Mouse (Mus musculus): Measurements from ENCODE around the gene Gm20388. TPM values are rescaled to one million over a fixed set of nuclear protein-coding genes. Genes with fewer than 3 reads are reported as not detected.
"Not testable (repeated sequence)": the region's sequence is repeated elsewhere in the genome, so short reads cannot be mapped to it uniquely, and the experiment has no call there.

Gene Gm20388
- total and polyA plus RNA-seq, 2 experiments from 2014 or later, result 17.3 TPM; not detected in 1

GRCm38 (mm10) chr8:123255170-123255569 lies 3344.5 kb downstream of the Gm20388 start:
- Histone ChIP-seq H3K9me3 (replicated peaks; ENCODE audit: control insufficient read depth, low read length) (no peaks in the 10 kb centered on the region), H3K36me3 (replicated peaks; ENCODE audit: control insufficient read depth, insufficient read depth, low read length) (peaks cover 54% of the 10 kb centered on the region), H3K27ac (ENCODE audit: low read depth) (no peak overlapping the region), H3K9ac (replicated peaks; ENCODE audit: low read depth, low read length) (peak overlapping the region; percentile 79), H3K4me2 (ENCODE audit: low read depth, low read length) (peak overlapping the region; percentile 98), H3K4me3 (ENCODE audit: low read depth, low read length) (peak overlapping the region; percentile 86), H3K27me3 (ENCODE audit: control insufficient read depth, insufficient read depth, low read length) (no peaks in the 10 kb centered on the region), H3K4me1 (ENCODE audit: control insufficient read depth, insufficient read depth) (peaks cover 17% of the 10 kb centered on the region)
- TF ChIP-seq EP300 (IDR thresholded peaks at IDR 0.05; ENCODE audit: low read depth), result no peak
- TF ChIP-seq CTCF (IDR thresholded peaks at IDR 0.05; ENCODE audit: low read depth), result no peak; the same call in 1 of the 2 replicates
- ATAC-seq (ENCODE audit: insufficient read depth, low read depth) (no peak), DNase-seq (ENCODE audit: low spot score) (no peak)
- WGBS, result 66% methylated on average over 6 of the region's 6 CpGs

GRCm38 (mm10) chr8:123257114-123257513 lies 3346.5 kb downstream of the Gm20388 start:
- H3K9ac ChIP-seq (replicated peaks; ENCODE audit: low read depth, low read length), result no peak overlapping the region
- H3K4me3 ChIP-seq (ENCODE audit: low read depth, low read length), result no peak overlapping the region
- peaks cover 51% of the 10 kb centered on the region for H3K36me3 ChIP-seq (replicated peaks; ENCODE audit: control insufficient read depth, insufficient read depth, low read length)
- TF ChIP-seq EP300 (IDR thresholded peaks at IDR 0.05; ENCODE audit: low read depth) (no peak), CTCF (IDR thresholded peaks at IDR 0.05; ENCODE audit: low read depth) (no peak)
- no peak overlapping the region for H3K27ac ChIP-seq (ENCODE audit: low read depth)
- no peak for ATAC-seq (ENCODE audit: insufficient read depth, low read depth)
- H3K9me3 ChIP-seq (replicated peaks; ENCODE audit: control insufficient read depth, low read length), result no peaks in the 10 kb centered on the region
- no peak for DNase-seq (ENCODE audit: low spot score)
- H3K27me3 ChIP-seq (ENCODE audit: control insufficient read depth, insufficient read depth, low read length), result no peaks in the 10 kb centered on the region
- 82% methylated on average over 3 of the region's 3 CpGs for WGBS
- H3K4me1 ChIP-seq (ENCODE audit: control insufficient read depth, insufficient read depth), result peaks cover 17% of the 10 kb centered on the region
- H3K4me2 ChIP-seq (ENCODE audit: low read depth, low read length), result no peak overlapping the region

GRCm38 (mm10) chr8:123257593-123257992 lies 3347.0 kb downstream of the Gm20388 start:
- H3K27ac ChIP-seq (ENCODE audit: low read depth); H3K9me3 ChIP-seq (replicated peaks; ENCODE audit: control insufficient read depth, low read length); H3K4me3 ChIP-seq (ENCODE audit: low read depth, low read length); H3K27me3 ChIP-seq (ENCODE audit: control insufficient read depth, insufficient read depth, low read length); DNase-seq (ENCODE audit: low spot score); H3K9ac ChIP-seq (replicated peaks; ENCODE audit: low read depth, low read length); ATAC-seq (ENCODE audit: insufficient read depth, low read depth); H3K4me2 ChIP-seq (ENCODE audit: low read depth, low read length): not testable (repeated sequence)
- 88% methylated on average over 8 of the region's 8 CpGs for WGBS
- Histone ChIP-seq H3K36me3 (replicated peaks; ENCODE audit: control insufficient read depth, insufficient read depth, low read length) (peaks cover 49% of the 10 kb centered on the region), H3K4me1 (ENCODE audit: control insufficient read depth, insufficient read depth) (peaks cover 17% of the 10 kb centered on the region)

GRCm38 (mm10) chr8:123267926-123268656 lies 3357.4 kb downstream of the Gm20388 start:
- DNase-seq (ENCODE audit: low spot score) (no peak), ATAC-seq (ENCODE audit: insufficient read depth, low read depth) (no peak)
- peaks cover 68% of the 10 kb centered on the region for H3K36me3 ChIP-seq (replicated peaks; ENCODE audit: control insufficient read depth, insufficient read depth, low read length)
- H3K27ac ChIP-seq (ENCODE audit: low read depth), result no peak overlapping the region
- no peaks in the 10 kb centered on the region for H3K4me1 ChIP-seq (ENCODE audit: control insufficient read depth, insufficient read depth)
- no peak overlapping the region for H3K9ac ChIP-seq (replicated peaks; ENCODE audit: low read depth, low read length)
- 73% methylated on average over 14 of the region's 14 CpGs for WGBS
- no peaks in the 10 kb centered on the region for H3K27me3 ChIP-seq (ENCODE audit: control insufficient read depth, insufficient read depth, low read length)
- no peak overlapping the region for H3K4me2 ChIP-seq (ENCODE audit: low read depth, low read length)
- no peak for TF ChIP-seq EP300 (IDR thresholded peaks at IDR 0.05; ENCODE audit: low read depth)
- no peak for TF ChIP-seq CTCF (IDR thresholded peaks at IDR 0.05; ENCODE audit: low read depth)
- no peak overlapping the region for H3K4me3 ChIP-seq (ENCODE audit: low read depth, low read length)
- no peaks in the 10 kb centered on the region for H3K9me3 ChIP-seq (replicated peaks; ENCODE audit: control insufficient read depth, low read length)

- H3K36me3 ChIP-seq (replicated peaks; ENCODE audit: control insufficient read depth, insufficient read depth, low read length), result peaks cover 47% of the 10 kb centered on the region
- 91% methylated on average over 10 of the region's 10 CpGs for WGBS
- no peak for DNase-seq (ENCODE audit: low spot score)
- no peak overlapping the region for H3K9ac ChIP-seq (replicated peaks; ENCODE audit: low read depth, low read length)
- no peaks in the 10 kb centered on the region for H3K9me3 ChIP-seq (replicated peaks; ENCODE audit: control insufficient read depth, low read length)
- no peak overlapping the region for H3K27ac ChIP-seq (ENCODE audit: low read depth)
- H3K4me1 ChIP-seq (ENCODE audit: control insufficient read depth, insufficient read depth), result no peaks in the 10 kb centered on the region
- H3K4me2 ChIP-seq (ENCODE audit: low read depth, low read length), result no peak overlapping the region
- no peak for TF ChIP-seq CTCF (IDR thresholded peaks at IDR 0.05; ENCODE audit: low read depth)
- TF ChIP-seq EP300 (IDR thresholded peaks at IDR 0.05; ENCODE audit: low read depth), result no peak
- H3K4me3 ChIP-seq (ENCODE audit: low read depth, low read length), result no peak overlapping the region
- ATAC-seq (ENCODE audit: insufficient read depth, low read depth), result no peak
- no peaks in the 10 kb centered on the region for H3K27me3 ChIP-seq (ENCODE audit: control insufficient read depth, insufficient read depth, low read length)
Observed at GRCm38 (mm10) chr8:123271147-123271546, 3360.5 kb downstream of the Gm20388 start.

GRCm38 (mm10) chr8:123271901-123272300 lies 3361.3 kb downstream of the Gm20388 start:
- Histone ChIP-seq H3K4me1 (ENCODE audit: control insufficient read depth, insufficient read depth) (no peaks in the 10 kb centered on the region), H3K9me3 (replicated peaks; ENCODE audit: control insufficient read depth, low read length) (no peaks in the 10 kb centered on the region), H3K4me2 (ENCODE audit: low read depth, low read length) (no peak overlapping the region), H3K36me3 (replicated peaks; ENCODE audit: control insufficient read depth, insufficient read depth, low read length) (peaks cover 39% of the 10 kb centered on the region), H3K27ac (ENCODE audit: low read depth) (no peak overlapping the region), H3K9ac (replicated peaks; ENCODE audit: low read depth, low read length) (no peak overlapping the region), H3K27me3 (ENCODE audit: control insufficient read depth, insufficient read depth, low read length) (no peaks in the 10 kb centered on the region), H3K4me3 (ENCODE audit: low read depth, low read length) (no peak overlapping the region)
- 69% methylated on average over 4 of the region's 4 CpGs for WGBS
- ATAC-seq (ENCODE audit: insufficient read depth, low read depth), result no peak
- no peak for DNase-seq (ENCODE audit: low spot score)
- TF ChIP-seq EP300 (IDR thresholded peaks at IDR 0.05; ENCODE audit: low read depth), result no peak
